In the genomic region with DNA sequence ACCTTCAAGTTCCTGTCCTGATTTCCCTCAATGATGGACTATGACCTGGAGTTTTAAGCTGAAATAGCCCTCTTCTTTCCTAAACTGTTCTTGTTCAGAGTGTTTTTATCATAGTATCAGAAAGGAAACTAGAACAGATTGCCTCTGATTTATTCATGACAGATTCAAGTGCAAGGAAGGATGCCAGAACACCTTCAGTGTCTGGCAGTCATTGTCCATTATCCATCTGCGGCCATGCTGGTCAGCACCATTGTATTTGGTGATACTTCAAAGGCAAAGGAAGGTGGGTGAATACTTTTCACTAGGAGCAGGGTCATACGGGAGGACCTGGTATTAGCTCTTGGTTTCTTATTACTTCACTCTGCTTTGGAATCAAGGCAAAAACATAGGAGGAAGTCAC, we compare ENCODE assay signal across 16 mouse cellular contexts.
"Had no signal": no experiment of that assay in that cellular context is flagged by ENCODE, and none has a peak within 500 bp of the region (broad histone marks: within the 10 kb centered on the region; RNA-seq: fewer than 3 reads in every experiment).

No protein-coding gene starts in this region.

- H3K4me1 ChIP-seq: stomach, embryonic 15.5 days had no signal

- H3K4me2 ChIP-seq: lung, embryonic 14.5 days; midbrain, embryonic 11.5 days; neural tube, embryonic 13.5 days; neural tube, embryonic 15.5 days; stomach, embryonic 15.5 days had no signal

- ATAC-seq: midbrain, embryonic 16.5 days had no signal

- H3K36me3 ChIP-seq: neural tube, embryonic 13.5 days; neural tube, embryonic 15.5 days; stomach, embryonic 15.5 days had no signal

- H3K4me3 ChIP-seq: myocyte; neural tube, embryonic 13.5 days; neural tube, embryonic 15.5 days; stomach, embryonic 15.5 days had no signal

- H3K27ac ChIP-seq: neural tube, embryonic 13.5 days; neural tube, embryonic 15.5 days; stomach, embryonic 15.5 days; stomach, postnatal 0 days had no signal

- H3K27me3 ChIP-seq: neural tube, embryonic 13.5 days; neural tube, embryonic 15.5 days; stomach, embryonic 15.5 days had no signal

- H3K9ac ChIP-seq: lung, embryonic 14.5 days; neural tube, embryonic 13.5 days; neural tube, embryonic 15.5 days; stomach, embryonic 15.5 days had no signal

- DNase-seq: lung, adult 18-20 months; lung, embryonic 14.5 days; lung, postnatal 10 days; lung, postnatal 4 days; midbrain, embryonic 14.5 days; right cerebral cortex, postnatal 14 days; thymus, adult 2 months; thymus, postnatal 25 days; thymus, postnatal 4 days had no signal

- H3K9me3 ChIP-seq: neural tube, embryonic 13.5 days; neural tube, embryonic 15.5 days; stomach, embryonic 15.5 days had no signal
